Mouse (Mus musculus) adrenal gland, adult 18-20 months (tissue): ENCODE results near the gene Ssb. TPM values are rescaled to one million over a fixed set of nuclear protein-coding genes. Genes with fewer than 3 reads are reported as not detected.
"Not testable (repeated sequence)": the region's sequence is repeated elsewhere in the genome, so short reads cannot be mapped to it uniquely, and the experiment has no call there.

Experiments
- DNase-seq, 2 experiments: peaks; one replicate each; pipeline ENCODE4 v3.0.0; 2021 to 2022; ENCODE audit warnings: low spot score in 2 of 2
- total RNA-seq, 2 experiments: library from RNA; stranded (reverse); gene quantifications; 1 replicate in 1 of 2; 2 replicates in 1 of 2; pipeline ENCODE4 v1.2.3; 2021

Gene Ssb
- total RNA-seq, 2 experiments from 2014 or later: 137 to 172 TPM

DNA sequence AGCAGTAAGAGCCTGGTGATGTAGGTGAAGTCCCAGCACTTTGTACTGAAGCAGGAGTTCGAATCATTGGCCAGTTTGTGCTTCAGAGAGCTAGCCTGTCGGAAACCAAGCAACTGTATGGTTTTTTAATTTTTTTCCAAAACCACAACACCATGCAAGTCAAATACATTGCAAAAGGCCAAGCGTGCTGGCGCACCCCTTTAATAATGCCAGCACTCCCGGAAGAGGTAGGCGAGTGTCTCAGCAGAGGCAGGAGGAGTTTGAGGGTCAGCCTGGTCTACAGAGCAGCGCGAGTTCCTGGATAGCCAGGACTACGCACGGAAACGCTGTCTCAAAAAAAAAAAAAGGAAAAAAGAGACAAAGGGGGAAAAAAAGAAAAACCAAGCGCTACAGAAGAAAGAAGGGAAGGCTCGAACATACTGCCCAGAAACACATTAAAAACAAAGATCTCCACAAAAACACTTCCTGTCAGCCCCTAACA lies 350 bp upstream of the Ssb start:
- peak; percentile 30 to 37 for DNase-seq

DNA sequence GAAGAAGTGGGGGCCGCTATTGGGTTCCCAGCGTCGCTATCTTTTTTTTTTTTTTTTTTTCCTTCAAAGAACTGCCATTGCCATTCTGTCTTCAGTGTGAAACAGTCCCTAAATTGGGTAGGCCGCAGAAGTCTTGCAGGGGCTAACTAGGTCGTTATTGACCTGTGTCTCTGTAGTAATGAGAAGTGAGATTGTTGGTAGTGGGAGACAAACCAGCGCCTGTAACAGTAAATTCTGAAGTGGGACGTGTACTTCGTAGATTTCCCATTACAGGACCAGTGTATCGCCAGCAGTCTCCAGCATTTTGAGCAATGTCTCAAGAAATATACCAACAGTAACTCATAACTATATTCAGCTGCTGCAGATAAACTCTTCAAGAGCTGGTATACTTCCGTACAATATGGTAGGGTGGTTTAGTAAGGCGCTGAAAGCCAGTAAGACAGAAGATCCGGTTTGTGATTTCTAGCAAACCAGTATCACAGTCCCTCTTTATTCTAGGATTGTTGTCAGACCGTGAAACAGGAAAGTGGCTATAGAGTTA lies 825 bp downstream of the Ssb start:
- DNase-seq: no peak

DNA sequence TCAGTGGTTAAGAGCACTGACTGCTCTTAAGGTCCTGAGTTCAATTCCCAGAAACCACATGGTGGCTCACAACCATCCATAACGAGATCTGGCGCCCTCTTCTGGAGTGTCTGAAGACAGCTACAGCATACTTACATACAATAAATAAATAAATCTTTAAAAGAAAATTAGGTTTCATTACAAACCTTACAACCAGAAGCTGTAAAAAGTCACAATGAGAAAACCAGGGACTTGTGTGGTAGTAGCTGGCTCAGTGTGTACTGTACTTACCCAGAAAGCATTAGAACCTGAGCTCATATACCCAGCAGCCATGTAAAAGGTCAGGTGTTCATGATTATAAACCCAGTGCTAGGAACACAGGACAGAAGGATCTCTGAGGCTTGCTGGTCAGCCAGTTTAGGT lies 22.6 kb downstream of the Ssb start:
- DNase-seq: no peak

DNA sequence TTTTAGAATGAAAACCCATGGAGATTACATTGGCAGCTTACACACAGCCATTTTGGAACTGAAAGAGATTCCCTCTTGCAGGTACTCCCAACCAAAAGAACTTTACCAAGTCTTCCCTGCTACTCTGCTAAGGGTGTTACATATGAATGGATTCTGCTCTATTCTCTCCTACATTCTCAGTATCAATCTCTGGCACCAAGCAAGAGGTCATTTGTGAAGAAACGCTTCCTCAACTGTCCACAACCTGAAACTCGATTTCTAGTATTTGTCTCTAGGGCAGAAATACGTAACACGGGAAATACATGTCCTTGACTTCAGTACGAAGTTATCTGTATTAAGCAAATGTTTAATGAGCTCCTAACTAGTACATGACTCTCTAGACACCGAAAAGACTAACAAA lies 23.2 kb downstream of the Ssb start:
- DNase-seq: no peak

DNA sequence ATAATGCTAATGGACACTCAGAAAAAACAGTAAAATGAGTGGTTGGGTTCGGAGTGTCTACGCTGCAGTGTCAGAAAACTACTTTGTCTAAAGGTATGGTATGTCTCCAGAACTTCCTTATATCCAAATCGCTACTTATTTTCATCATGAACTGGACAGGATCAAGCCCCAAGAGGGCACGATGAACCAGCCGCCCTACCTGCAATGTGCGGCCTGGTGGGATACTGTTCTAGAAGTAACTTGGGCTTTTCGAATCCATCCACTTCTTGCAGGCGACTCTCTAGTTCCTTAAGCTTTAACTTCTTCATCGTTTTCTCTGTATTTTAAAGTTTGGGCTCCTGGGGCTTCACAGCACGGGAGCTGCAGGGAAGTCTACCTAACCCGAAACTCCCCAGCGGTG lies 23.7 kb downstream of the Ssb start:
- DNase-seq: no peak

DNA sequence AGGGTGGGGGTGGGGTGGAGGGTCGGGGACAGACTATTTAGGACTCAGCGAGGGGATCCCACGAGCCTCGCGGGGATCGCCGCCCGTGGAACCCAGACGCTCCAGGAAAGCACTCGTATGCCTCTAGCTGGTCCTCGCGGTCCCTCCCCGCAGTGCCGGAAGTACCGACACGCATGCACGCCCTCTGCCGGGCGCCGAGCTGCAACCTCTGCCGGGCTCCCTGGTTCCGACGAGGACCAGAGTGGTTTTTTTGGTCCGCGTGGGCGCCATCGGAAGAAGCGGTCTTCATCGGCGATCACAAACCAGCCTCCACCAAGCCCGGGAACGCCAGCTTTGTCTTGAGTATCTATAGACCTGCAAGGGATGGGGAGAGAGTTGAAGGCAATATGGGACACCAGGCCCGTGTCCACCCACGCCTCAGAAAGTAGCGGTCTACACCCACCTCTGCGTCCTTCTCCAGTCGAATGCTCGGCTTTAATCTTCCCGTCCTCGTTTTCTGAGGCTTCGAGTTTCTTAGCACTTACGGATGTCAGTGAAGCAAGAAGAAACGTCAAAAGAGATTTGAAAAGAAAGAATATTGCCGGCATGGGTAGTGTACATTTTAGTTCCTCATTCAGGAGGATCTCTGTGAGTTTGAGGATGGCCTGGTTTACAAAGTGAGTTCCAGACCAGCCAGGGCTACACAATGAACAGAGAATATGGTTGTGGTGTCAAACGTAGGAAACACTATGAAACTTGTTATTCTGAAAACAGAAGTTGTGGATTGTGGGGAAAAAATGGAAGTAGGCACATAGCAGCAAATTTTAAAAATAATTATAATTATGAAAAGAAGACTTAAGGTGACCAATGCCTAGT lies 24.3 kb downstream of the Ssb start, which contains the start of gene Mettl5:
TSS of gene Mettl5 (minus strand) at position 165 of the 855 bp plus-strand sequence.
- DNase-seq: peak; percentile 85 to 87

DNA sequence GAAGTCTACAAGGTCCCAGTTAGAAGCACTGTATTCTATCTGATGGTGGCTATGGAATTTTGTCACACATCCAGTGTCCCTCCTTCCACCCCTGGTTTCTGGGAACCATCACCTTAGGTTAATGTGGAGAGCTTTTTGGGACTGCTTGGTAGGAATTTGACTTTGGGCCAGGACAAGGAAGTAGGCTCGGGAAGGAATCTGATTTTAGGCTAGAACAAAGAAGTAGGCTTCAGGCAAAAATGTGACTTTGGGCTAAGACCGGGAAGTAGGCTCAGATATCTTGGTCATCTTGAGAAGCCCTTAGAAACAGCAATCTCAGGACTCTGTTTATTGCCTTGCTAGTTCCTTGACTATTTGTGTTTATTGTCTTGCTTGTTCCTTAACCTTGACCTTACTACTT lies 27.6 kb downstream of the Ssb start:
- no peak for DNase-seq

DNA sequence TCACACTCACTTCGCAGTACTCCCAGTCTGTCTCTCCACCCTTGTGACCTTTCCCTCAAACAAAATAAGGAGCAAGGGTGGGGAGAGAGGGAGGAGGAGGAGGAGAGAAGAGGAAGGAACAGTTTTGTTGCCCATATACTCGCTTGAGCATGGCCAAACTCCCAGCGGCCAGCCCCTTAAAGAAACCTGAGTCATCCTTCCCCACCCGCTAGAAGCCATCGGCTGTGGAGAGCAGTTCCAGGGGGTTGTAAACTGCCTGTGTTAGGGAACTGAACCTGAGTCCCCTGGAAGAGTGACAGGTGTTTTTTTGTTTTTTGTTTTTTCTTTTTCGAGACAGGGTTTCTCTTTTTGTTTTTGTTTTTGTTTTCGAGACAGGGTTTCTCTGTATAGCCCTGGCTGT lies 29.5 kb downstream of the Ssb start:
- no peak for DNase-seq

DNA sequence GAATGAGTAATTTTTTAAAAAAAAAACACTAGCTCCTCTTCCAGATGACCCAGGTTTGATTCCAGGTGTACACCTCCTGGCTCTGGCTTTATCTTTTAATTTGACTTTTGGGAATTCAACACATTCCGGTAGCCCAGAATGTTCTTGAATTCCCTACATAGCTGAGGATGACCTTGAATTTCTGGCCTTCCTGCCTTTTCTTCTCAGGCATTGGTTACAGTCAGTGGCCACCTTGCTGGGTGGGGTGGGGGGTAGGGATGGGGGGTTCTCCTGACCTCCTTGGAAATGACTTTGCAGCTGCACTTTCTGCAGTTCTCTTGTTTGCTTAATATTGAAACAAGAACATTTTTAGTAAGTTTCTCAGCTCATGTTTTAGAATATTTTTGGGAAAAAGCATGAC lies 31.8 kb downstream of the Ssb start:
- DNase-seq: no peak

DNA sequence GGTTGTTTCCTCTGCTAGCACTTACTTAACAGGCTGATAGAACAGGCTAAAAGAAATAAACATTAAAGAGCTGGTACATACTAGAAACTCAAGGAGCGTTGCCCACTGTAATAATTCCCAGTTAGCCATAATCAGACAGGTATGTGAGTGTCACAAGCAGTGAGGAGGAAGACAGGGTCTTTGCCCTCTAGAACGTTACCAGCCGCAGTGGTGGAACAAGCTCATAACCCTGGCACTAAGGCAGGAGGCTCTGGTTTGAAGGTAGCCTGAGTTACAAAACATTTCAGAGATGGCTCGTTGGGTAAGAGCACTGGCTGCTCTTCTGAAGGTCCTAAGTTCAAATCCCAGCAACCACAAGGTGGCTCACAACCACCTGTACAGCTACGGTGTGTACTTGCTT lies 32.5 kb downstream of the Ssb start:
- no peak for DNase-seq

DNA sequence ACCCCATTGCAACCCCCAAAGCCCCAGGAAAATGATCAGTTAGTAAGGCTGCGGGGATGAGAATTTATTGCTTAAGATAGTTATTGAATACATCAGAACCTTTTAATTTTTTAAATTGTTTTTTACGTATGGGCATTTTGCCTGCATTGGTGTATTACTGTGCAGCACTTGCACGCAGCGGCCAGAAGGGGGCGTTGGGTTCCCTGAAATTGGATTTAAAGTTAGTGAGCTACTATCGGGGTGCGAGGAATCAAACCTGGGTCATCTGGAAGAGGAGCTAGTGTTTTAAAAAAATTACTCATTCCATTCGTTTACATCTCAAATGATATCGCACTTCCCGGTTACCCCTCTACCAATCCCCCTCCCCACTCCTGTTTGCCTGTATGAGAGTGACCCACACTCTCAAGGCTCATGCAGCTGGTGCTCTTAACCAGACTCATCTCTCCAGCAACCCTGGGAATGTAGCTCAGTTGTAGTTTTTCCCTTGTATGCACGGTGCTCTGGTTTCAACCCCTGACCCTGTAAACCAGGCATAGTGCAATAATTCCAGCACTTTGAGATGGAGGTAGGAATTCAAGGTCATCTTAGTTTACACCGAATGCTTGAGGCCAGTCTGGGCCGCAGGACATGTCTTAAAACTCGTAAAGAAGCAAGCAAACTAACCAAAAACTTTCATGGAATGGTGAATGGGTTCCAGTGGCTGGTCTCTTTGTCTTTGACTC lies 34.3 kb downstream of the Ssb start:
- DNase-seq: no peak

DNA sequence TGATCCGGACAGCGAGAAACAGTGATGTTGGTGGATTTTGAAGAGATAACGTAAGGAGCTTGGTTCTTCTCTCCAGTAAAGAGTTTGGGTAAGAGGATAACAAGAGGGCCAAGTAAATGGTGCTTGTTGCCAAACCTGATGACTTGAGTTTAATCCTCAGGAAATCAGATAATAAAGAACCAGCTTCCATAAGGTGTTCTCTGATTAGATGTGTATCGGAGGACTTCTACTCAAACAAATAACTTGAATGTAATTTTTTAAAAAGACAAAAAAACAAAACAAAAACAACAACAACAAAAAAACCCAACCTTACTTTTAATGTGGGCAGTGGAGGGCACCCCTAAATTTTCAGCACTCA lies 34.8 kb downstream of the Ssb start:
- no peak for DNase-seq

DNA sequence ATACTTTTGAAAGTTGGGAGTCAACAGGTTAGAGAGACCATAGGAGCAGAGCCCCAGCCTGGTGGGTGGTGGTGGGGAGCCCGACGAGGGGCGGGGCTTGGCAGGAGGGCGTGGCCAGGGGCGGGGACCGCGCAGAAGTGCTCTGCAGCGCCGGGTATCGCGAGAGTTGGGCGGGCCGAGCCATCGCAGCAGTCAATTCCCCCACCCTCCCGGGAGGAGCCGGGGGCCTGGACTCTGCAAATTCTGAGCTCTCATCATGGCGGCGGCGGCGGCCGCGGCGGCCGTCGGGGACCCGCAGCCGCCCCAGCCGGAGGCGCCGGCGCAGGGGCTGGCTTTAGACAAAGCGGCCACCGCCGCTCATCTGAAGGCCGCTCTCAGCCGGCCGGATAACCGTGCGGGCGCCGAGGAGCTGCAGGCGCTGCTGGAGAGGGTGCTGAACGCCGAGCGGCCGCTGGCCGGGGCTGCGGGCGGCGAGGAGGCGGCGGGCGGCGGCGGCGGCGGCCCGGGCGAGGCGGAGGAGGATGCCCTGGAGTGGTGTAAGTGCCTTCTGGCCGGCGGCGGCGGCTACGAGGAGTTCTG lies 35.8 kb downstream of the Ssb start, which contains the start of gene Ubr3:
TSS of gene Ubr3 (plus strand) at position 208 of the 579 bp plus-strand sequence.
- DNase-seq: peak; percentile 99

DNA sequence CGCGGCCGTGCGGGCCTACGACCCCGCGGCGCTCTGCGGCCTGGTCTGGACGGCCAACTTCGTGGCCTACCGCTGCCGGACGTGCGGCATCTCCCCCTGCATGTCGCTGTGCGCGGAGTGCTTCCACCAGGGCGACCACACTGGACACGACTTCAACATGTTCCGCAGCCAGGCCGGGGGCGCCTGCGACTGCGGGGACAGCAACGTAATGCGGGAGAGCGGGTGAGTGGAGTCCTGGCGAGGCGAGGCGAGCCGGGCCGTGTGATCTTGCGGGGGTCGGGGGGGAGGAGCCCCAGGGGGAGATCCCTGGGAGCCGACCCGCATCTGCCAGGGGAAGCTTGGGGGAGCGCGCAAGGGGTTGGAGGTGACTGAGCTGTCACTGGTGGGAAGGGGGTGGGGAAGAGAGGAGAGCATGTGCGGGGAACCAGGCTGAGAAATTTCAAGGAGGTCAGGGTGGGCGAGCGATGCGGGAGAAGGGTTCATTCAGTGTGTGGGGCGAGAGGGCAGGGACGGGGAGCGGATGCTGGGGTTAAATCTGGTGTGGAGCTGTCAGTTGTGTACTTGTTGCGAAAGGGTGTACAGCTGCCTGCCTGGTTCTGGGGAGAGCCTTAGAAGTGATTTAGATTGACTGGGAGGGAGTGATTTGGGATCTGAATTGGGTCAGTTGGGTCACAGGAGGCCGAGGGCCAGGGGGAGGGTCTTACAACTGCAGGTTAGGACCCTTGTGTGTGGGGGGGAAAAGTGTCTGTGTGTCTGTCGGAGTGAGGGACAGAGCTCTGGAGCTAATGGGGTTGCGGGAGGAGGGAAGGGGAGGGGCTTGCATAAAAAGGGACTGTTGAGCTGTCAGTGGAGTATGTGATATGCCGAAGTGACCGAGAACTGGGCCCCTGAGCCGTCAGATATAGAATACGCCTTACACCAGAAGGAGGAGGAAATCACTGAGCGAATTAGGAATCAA lies 36.5 kb downstream of the Ssb start:
- DNase-seq: peak; percentile 46 to 50

DNA sequence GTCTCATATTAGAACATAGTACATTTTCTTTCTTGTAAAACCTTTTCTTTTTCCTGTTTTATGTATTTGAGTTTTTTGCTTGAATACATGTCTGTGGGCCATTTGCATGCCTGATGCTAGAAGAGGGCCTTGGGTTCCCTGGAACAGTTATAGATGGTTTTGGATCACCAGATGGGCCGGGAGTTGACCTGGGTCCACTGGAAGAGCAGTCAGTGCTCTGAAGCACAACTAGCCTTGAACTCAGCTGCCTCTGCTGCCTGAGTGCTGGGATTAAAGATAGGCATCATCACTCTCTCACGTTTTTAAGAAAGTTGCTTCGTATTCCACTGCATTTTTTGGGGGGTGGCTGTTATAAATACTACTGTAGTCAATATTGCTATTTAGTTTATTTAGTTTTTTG lies 42.2 kb downstream of the Ssb start:
- no peak for DNase-seq

DNA sequence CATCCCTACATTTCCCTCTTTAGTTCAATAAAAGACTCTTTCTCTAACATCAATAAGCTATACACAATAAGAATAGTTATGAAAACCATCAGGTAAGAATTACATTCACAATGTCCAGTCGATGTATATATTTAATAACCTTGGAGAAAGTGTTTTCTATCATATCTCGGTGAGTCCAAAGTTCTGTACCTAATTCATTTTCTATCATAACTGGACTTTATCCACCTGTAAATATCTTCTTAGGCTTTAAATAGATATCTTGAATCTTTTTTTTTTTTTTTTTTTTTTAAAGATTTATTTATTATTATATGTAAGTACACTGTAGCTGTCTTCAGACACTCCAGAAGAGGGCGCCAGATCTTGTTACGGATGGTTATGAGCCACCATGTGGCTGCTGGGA lies 46.0 kb downstream of the Ssb start:
- not testable (repeated sequence) for DNase-seq

DNA sequence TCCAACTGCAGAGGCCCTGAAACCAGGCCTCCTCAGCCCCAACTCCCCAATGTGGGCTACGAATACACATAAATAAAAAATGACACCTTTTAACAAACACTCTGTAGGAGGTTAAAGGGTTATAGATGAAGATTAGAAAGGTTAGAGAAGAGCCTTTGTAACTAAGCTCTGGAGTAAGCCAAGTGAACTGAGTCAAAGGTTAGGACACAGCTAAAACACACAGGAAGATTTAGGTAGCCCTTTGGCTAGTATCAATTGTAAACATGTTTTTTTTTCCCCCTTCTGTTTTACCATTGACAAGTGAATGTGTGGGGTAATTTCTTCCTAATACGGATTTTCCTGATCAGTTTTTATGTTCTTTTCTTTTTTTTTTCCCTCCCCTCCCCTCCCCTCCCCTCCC lies 51.4 kb downstream of the Ssb start:
- DNase-seq: no peak

DNA sequence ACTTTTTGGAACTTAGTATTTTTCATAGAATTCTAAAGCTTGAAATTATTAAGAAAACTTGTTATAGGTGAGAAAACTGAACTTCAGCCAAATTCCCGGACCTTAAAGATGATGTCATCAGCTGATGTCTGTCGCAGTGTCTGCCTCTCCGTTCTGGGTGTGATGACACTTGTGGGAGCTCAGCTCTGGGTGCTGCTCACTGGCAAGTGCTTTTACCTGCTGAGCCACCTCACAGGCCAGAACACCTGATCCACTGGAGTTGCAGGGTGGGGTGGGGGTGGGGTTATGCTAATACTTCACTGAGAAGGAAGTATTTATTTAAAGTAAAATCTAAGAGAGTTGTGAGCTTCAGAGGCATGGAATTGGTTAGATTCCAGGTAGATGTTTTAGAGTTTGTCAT lies 55.9 kb downstream of the Ssb start:
- DNase-seq: no peak
